Comparison of ENCODE assay signal across 10 mouse cellular contexts in genomic region chr9:6344924-6345323, GRCm38 (mm10).
DNase-seq lines count a peak whose midpoint lies in the region; ATAC-seq lines count a peak whose summit lies in the region.
"Had no signal": no experiment of that assay in that cellular context is flagged by ENCODE, and none has a peak within 500 bp of the region (broad histone marks: within the 10 kb centered on the region; RNA-seq: fewer than 3 reads in every experiment).

No protein-coding gene starts in this region.

- no peaks in the 10 kb centered on the region for H3K4me1 ChIP-seq in midbrain, embryonic 13.5 days (replicated peaks)
- H3K4me1 ChIP-seq in midbrain, embryonic 16.5 days (ENCODE audit: control insufficient read depth, insufficient read depth, low read length) = peaks cover 2% of the 10 kb centered on the region; the same call in 1 of the 2 replicates
- H3K4me1 ChIP-seq in kidney, embryonic 15.5 days = 0 out of 2 replicates have a peak, but pooled peaks cover 10% of the 10 kb centered on the region
- H3K4me1 ChIP-seq in stomach, embryonic 16.5 days (ENCODE audit: control insufficient read depth, insufficient read depth, low read length) = peaks cover 4% of the 10 kb centered on the region; the same call in 1 of the 2 replicates
- H3K4me1 ChIP-seq: liver, embryonic 15.5 days had no signal

- H3K4me3 ChIP-seq in midbrain, embryonic 13.5 days (replicated peaks) = no peak overlapping the region
- no peak overlapping the region for H3K4me3 ChIP-seq in midbrain, embryonic 16.5 days (ENCODE audit: low read depth, low read length)
- no peak overlapping the region for H3K4me3 ChIP-seq in kidney, embryonic 15.5 days (replicated peaks)
- H3K4me3 ChIP-seq in stomach, embryonic 16.5 days (replicated peaks; ENCODE audit: low read length) = no peak overlapping the region
- H3K4me3 ChIP-seq: liver, embryonic 15.5 days had no signal

- H3K36me3 ChIP-seq in midbrain, embryonic 13.5 days = no peaks in the 10 kb centered on the region
- no peaks in the 10 kb centered on the region for H3K36me3 ChIP-seq in midbrain, embryonic 16.5 days (ENCODE audit: control insufficient read depth, insufficient read depth, low read length)
- H3K36me3 ChIP-seq in kidney, embryonic 15.5 days = no peaks in the 10 kb centered on the region
- no peaks in the 10 kb centered on the region for H3K36me3 ChIP-seq in stomach, embryonic 16.5 days (ENCODE audit: control insufficient read depth, insufficient read depth, low read length)
- H3K36me3 ChIP-seq: liver, embryonic 15.5 days had no signal

- 76% methylated on average over 4 of the region's 4 CpGs for WGBS in midbrain, embryonic 13.5 days
- 66% methylated on average over 4 of the region's 4 CpGs for WGBS in midbrain, embryonic 16.5 days
- WGBS in kidney, embryonic 15.5 days = 54% methylated on average over 4 of the region's 4 CpGs
- WGBS in stomach, embryonic 16.5 days = 31% methylated on average over 4 of the region's 4 CpGs

- H3K4me2 ChIP-seq in midbrain, embryonic 13.5 days (replicated peaks) = no peak overlapping the region
- H3K4me2 ChIP-seq in midbrain, embryonic 16.5 days (ENCODE audit: low read length) = no peak overlapping the region
- no peak overlapping the region for H3K4me2 ChIP-seq in kidney, embryonic 15.5 days
- no peak overlapping the region for H3K4me2 ChIP-seq in stomach, embryonic 16.5 days (ENCODE audit: low read depth, low read length)
- H3K4me2 ChIP-seq: liver, embryonic 15.5 days had no signal

- DNase-seq in embryo, embryonic 11 days = peak; percentile 42
- DNase-seq in embryo, embryonic 10 days (ENCODE audit: low spot score) = no peak
- no peak for DNase-seq in adrenal gland, adult 2 months
- no peak for DNase-seq in right cerebral cortex, postnatal 14 days
- DNase-seq: gastrocnemius, postnatal 36 days had no signal

- peak; percentile 40; the same call in 1 of the 2 replicates for ATAC-seq in midbrain, embryonic 13.5 days
- ATAC-seq in midbrain, embryonic 16.5 days = no peak
- peak; percentile 82 for ATAC-seq in kidney, embryonic 15.5 days (replicated peaks; ENCODE audit: low FRiP score)
- peak; percentile 81 for ATAC-seq in stomach, embryonic 16.5 days (ENCODE audit: insufficient read depth, low FRiP score)

- no peak overlapping the region for H3K27ac ChIP-seq in midbrain, embryonic 13.5 days
- no peak overlapping the region for H3K27ac ChIP-seq in midbrain, embryonic 16.5 days (ENCODE audit: low read length)
- H3K27ac ChIP-seq in kidney, embryonic 15.5 days = no peak overlapping the region
- H3K27ac ChIP-seq in stomach, embryonic 16.5 days (ENCODE audit: low read length) = no peak overlapping the region
- H3K27ac ChIP-seq: liver, embryonic 15.5 days had no signal

- no peaks in the 10 kb centered on the region for H3K27me3 ChIP-seq in midbrain, embryonic 13.5 days
- H3K27me3 ChIP-seq in midbrain, embryonic 16.5 days (ENCODE audit: control insufficient read depth, insufficient read depth, low read depth, low read length) = no peaks in the 10 kb centered on the region
- H3K27me3 ChIP-seq in kidney, embryonic 15.5 days = no peaks in the 10 kb centered on the region
- no peaks in the 10 kb centered on the region for H3K27me3 ChIP-seq in stomach, embryonic 16.5 days (ENCODE audit: control insufficient read depth, insufficient read depth, low read length)
- H3K27me3 ChIP-seq: liver, embryonic 15.5 days had no signal

- H3K9ac ChIP-seq in midbrain, embryonic 13.5 days (replicated peaks) = no peak overlapping the region
- H3K9ac ChIP-seq in midbrain, embryonic 16.5 days (ENCODE audit: low read depth, low read length) = no peak overlapping the region
- no peak overlapping the region for H3K9ac ChIP-seq in kidney, embryonic 15.5 days
- H3K9ac ChIP-seq in stomach, embryonic 16.5 days (ENCODE audit: low read length) = no peak overlapping the region
- H3K9ac ChIP-seq: liver, embryonic 15.5 days had no signal

- H3K9me3 ChIP-seq in midbrain, embryonic 13.5 days = no peaks in the 10 kb centered on the region
- no peaks in the 10 kb centered on the region for H3K9me3 ChIP-seq in midbrain, embryonic 16.5 days (replicated peaks; ENCODE audit: control insufficient read depth, low read length, poor library complexity, severe bottlenecking)
- no peaks in the 10 kb centered on the region for H3K9me3 ChIP-seq in kidney, embryonic 15.5 days (replicated peaks)
- H3K9me3 ChIP-seq in stomach, embryonic 16.5 days (replicated peaks; ENCODE audit: control insufficient read depth, low read length) = no peaks in the 10 kb centered on the region
- H3K9me3 ChIP-seq: liver, embryonic 15.5 days had no signal
